Mouse (Mus musculus): ENCODE measurements around the gene BC004004.

Gene BC004004

GRCm38 (mm10) chr17:29268682-29269348 lies at the start of gene BC004004:
TSS of gene BC004004 (plus strand) at chr17:29268788.
- Histone ChIP-seq H3K4me3 (replicated peaks; ENCODE audit: low read length) (peak within 1 kb of the TSS; percentile 95), H3K9me3 (ENCODE audit: low read length) (no peaks in the 10 kb centered on the region), H3K4me1 (replicated peaks; ENCODE audit: low read depth, low read length) (peaks cover 44% of the 10 kb centered on the region), H3K27me3 (ENCODE audit: insufficient read depth, low read length) (no peaks in the 10 kb centered on the region), H3K36me3 (ENCODE audit: insufficient read depth, low read length) (no peaks in the 10 kb centered on the region)
- no peak for TF ChIP-seq NANOG (IDR thresholded peaks at IDR 0.05; ENCODE audit: borderline replicate concordance, low read length)
- TF ChIP-seq POU5F1 (IDR thresholded peaks at IDR 0.05; ENCODE audit: borderline replicate concordance, low read length): no peak
- peak; percentile 88 for TF ChIP-seq CTCF (conservative IDR thresholded peaks at IDR 0.05; ENCODE audit: low read length)

GRCm38 (mm10) chr17:29220631-29221030 lies 48.0 kb upstream of the BC004004 start:
- Histone ChIP-seq H3K36me3 (ENCODE audit: insufficient read depth, low read length) (no peaks in the 10 kb centered on the region), H3K4me1 (replicated peaks; ENCODE audit: low read depth, low read length) (peaks cover 37% of the 10 kb centered on the region), H3K27me3 (ENCODE audit: insufficient read depth, low read length) (peaks cover 13% of the 10 kb centered on the region), H3K4me3 (replicated peaks; ENCODE audit: low read length) (peak overlapping the region; percentile 35; the same call in 1 of the 2 replicates), H3K9me3 (ENCODE audit: low read length) (peaks cover 6% of the 10 kb centered on the region; the same call in 1 of the 2 replicates)
- TF ChIP-seq POU5F1 (IDR thresholded peaks at IDR 0.05; ENCODE audit: borderline replicate concordance, low read length) (no peak), NANOG (IDR thresholded peaks at IDR 0.05; ENCODE audit: borderline replicate concordance, low read length) (no peak), CTCF (conservative IDR thresholded peaks at IDR 0.05; ENCODE audit: low read length) (no peak)

- Histone ChIP-seq H3K9me3 (ENCODE audit: low read length) (no peaks in the 10 kb centered on the region), H3K4me3 (replicated peaks; ENCODE audit: low read length) (0 out of 2 replicates have a peak overlapping the region, but pooled peaks have one; percentile 4), H3K27me3 (ENCODE audit: insufficient read depth, low read length) (peaks cover 37% of the 10 kb centered on the region), H3K36me3 (ENCODE audit: insufficient read depth, low read length) (no peaks in the 10 kb centered on the region), H3K4me1 (replicated peaks; ENCODE audit: low read depth, low read length) (peaks cover 43% of the 10 kb centered on the region)
- TF ChIP-seq POU5F1 (IDR thresholded peaks at IDR 0.05; ENCODE audit: borderline replicate concordance, low read length): no peak
- no peak for TF ChIP-seq CTCF (conservative IDR thresholded peaks at IDR 0.05; ENCODE audit: low read length)
- TF ChIP-seq NANOG (IDR thresholded peaks at IDR 0.05; ENCODE audit: borderline replicate concordance, low read length): no peak
Observed at GRCm38 (mm10) chr17:29231109-29231508, 37.5 kb upstream of the BC004004 start.

- no peaks in the 10 kb centered on the region for H3K36me3 ChIP-seq (ENCODE audit: insufficient read depth, low read length)
- no peak overlapping the region for H3K4me3 ChIP-seq (replicated peaks; ENCODE audit: low read length)
- no peaks in the 10 kb centered on the region for H3K9me3 ChIP-seq (ENCODE audit: low read length)
- TF ChIP-seq CTCF (conservative IDR thresholded peaks at IDR 0.05; ENCODE audit: low read length) (no peak), POU5F1 (IDR thresholded peaks at IDR 0.05; ENCODE audit: borderline replicate concordance, low read length) (no peak), NANOG (IDR thresholded peaks at IDR 0.05; ENCODE audit: borderline replicate concordance, low read length) (no peak)
- H3K27me3 ChIP-seq (ENCODE audit: insufficient read depth, low read length): peaks cover 85% of the 10 kb centered on the region
- H3K4me1 ChIP-seq (replicated peaks; ENCODE audit: low read depth, low read length): peaks cover 55% of the 10 kb centered on the region
Observed at GRCm38 (mm10) chr17:29236111-29236510, 32.5 kb upstream of the BC004004 start.

GRCm38 (mm10) chr17:29237267-29237771 lies 31.3 kb upstream of the BC004004 start:
- H3K9me3 ChIP-seq (ENCODE audit: low read length): no peaks in the 10 kb centered on the region
- H3K27me3 ChIP-seq (ENCODE audit: insufficient read depth, low read length): peaks cover 91% of the 10 kb centered on the region
- H3K36me3 ChIP-seq (ENCODE audit: insufficient read depth, low read length): no peaks in the 10 kb centered on the region
- peak overlapping the region; percentile 81 for H3K4me3 ChIP-seq (replicated peaks; ENCODE audit: low read length)
- peaks cover 50% of the 10 kb centered on the region for H3K4me1 ChIP-seq (replicated peaks; ENCODE audit: low read depth, low read length)
- TF ChIP-seq POU5F1 (IDR thresholded peaks at IDR 0.05; ENCODE audit: borderline replicate concordance, low read length): no peak

- TF ChIP-seq NANOG (IDR thresholded peaks at IDR 0.05; ENCODE audit: borderline replicate concordance, low read length) (no peak), POU5F1 (IDR thresholded peaks at IDR 0.05; ENCODE audit: borderline replicate concordance, low read length) (no peak), CTCF (conservative IDR thresholded peaks at IDR 0.05; ENCODE audit: low read length) (no peak)
- no peaks in the 10 kb centered on the region for H3K36me3 ChIP-seq (ENCODE audit: insufficient read depth, low read length)
- H3K4me1 ChIP-seq (replicated peaks; ENCODE audit: low read depth, low read length): peaks cover 51% of the 10 kb centered on the region
- peaks cover 94% of the 10 kb centered on the region for H3K27me3 ChIP-seq (ENCODE audit: insufficient read depth, low read length)
- peak within 1 kb of the TSS; percentile 81 for H3K4me3 ChIP-seq (replicated peaks; ENCODE audit: low read length)
- H3K9me3 ChIP-seq (ENCODE audit: low read length): no peaks in the 10 kb centered on the region
Observed at GRCm38 (mm10) chr17:29237772-29238420, 30.7 kb upstream of the BC004004 start, which contains the start of gene Cpne5. TSS of gene Cpne5 (minus strand) at chr17:29238167.

- TF ChIP-seq NANOG (IDR thresholded peaks at IDR 0.05; ENCODE audit: borderline replicate concordance, low read length): no peak
- TF ChIP-seq CTCF (conservative IDR thresholded peaks at IDR 0.05; ENCODE audit: low read length): no peak
- H3K4me3 ChIP-seq (replicated peaks; ENCODE audit: low read length): peak overlapping the region; percentile 81
- no peaks in the 10 kb centered on the region for H3K36me3 ChIP-seq (ENCODE audit: insufficient read depth, low read length)
- H3K9me3 ChIP-seq (ENCODE audit: low read length): no peaks in the 10 kb centered on the region
- peaks cover 98% of the 10 kb centered on the region for H3K27me3 ChIP-seq (ENCODE audit: insufficient read depth, low read length)
- peaks cover 51% of the 10 kb centered on the region for H3K4me1 ChIP-seq (replicated peaks; ENCODE audit: low read depth, low read length)
Observed at GRCm38 (mm10) chr17:29238421-29238945, 30.1 kb upstream of the BC004004 start.

GRCm38 (mm10) chr17:29244912-29245311 lies 23.7 kb upstream of the BC004004 start:
- Histone ChIP-seq H3K4me3 (replicated peaks; ENCODE audit: low read length) (0 out of 2 replicates have a peak overlapping the region, but pooled peaks have one; percentile 21), H3K27me3 (ENCODE audit: insufficient read depth, low read length) (peaks cover 46% of the 10 kb centered on the region), H3K9me3 (ENCODE audit: low read length) (no peaks in the 10 kb centered on the region), H3K36me3 (ENCODE audit: insufficient read depth, low read length) (peaks cover 24% of the 10 kb centered on the region), H3K4me1 (replicated peaks; ENCODE audit: low read depth, low read length) (peaks cover 61% of the 10 kb centered on the region)
- TF ChIP-seq CTCF (conservative IDR thresholded peaks at IDR 0.05; ENCODE audit: low read length) (no peak), POU5F1 (IDR thresholded peaks at IDR 0.05; ENCODE audit: borderline replicate concordance, low read length) (no peak), NANOG (IDR thresholded peaks at IDR 0.05; ENCODE audit: borderline replicate concordance, low read length) (no peak)

All from E14TG2a.4 (cell line).